Mouse (Mus musculus) urinary bladder, postnatal 25 days (tissue): ENCODE data around the gene Kcnmb1.

Experiments used
- DNase-seq: peaks from one replicate; pipeline ENCODE4 v3.0.0; 2022; ENCODE audit warnings: low spot score

Gene Kcnmb1

GRCm38 (mm10) chr11:33962688-33963407, at the start of gene Kcnmb1:
Gene Kcnmb1 (plus strand): TSS chr11:33963013.
- DNase-seq, result no peak

- DNase-seq, result no peak
Measured at GRCm38 (mm10) chr11:33913061-33913460, 49.8 kb upstream of the Kcnmb1 start.

DNA sequence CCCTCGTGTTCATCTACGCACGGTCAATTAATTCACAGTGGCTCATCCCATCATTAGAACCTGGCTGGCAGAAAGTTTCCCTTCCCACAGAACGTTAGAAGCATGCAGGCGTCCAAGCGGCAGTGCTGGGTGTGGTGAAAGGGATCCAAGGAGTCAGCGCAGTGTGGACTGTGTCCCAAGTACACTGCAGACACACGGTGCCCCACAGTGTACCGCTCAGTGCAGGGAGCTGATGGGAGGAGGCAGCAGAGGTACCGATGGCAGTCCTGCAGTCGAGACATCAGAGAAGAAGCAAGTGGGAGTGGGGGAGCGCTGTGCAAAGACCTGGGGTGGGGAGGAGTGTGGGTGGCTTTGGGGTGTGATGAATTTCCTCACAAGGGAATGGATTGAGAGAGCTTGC, 48.6 kb upstream of the Kcnmb1 start:
- DNase-seq, result no peak

DNA sequence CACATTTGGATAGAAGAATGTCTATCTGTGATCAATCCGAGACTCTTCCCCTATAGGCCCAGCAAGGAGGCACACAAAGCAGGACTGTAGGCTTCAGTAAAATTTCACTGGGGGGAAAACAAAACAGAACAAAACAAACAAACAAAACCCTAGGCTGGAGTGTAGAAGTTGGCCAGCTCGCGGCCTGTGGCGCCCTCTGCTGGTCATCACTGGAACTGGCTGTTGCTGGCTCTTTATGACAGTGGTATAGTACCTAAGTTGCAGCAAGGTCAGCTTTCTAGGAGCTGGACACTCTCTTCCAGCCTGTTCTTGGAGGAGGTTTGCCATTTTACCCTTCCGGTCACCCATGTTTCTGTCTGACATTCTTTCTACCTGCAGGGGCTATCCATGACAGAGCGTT, 45.2 kb upstream of the Kcnmb1 start:
- peak; percentile 71 for DNase-seq

DNA sequence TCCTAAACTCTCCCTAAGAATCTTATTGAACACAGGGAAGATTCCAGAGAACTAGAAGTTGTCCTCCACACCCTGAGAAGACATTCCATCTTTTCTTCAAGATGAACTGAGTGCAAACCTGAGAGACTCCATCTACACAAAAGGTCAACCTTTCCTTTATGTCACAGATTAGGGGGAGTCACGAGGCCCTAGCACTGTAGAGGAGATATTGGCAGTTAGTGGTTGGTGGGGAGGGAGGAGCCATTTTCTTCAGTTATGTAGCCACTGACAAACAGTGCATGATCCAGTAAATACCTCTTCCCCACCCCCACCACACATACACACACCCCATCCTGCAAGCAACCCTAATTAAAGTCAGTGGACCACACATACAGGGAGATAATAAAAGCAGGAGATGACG, 44.4 kb upstream of the Kcnmb1 start:
- no peak for DNase-seq

- DNase-seq, result no peak
Measured at GRCm38 (mm10) chr11:33919826-33920225, 43.0 kb upstream of the Kcnmb1 start.

DNA sequence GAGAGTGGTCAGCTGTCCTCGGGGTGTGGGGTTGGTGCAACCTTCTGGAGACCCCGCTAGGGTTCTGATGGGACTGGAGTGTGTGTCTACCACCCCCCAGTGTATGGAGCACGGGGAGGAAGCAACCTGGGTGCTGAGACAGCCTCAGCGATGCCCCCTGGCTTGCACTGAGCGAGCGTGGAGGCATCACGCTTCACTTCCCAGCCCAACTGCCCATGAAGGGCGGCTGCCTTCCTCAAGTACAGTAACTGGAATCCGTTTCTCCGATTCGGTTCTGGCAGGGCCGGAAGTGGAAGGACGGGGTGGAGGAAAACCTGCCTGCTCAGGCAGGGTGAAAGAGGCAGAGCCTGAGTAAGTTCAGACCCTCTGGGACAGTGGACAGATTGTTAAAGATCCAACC, 41.4 kb upstream of the Kcnmb1 start:
- DNase-seq, result no peak

DNA sequence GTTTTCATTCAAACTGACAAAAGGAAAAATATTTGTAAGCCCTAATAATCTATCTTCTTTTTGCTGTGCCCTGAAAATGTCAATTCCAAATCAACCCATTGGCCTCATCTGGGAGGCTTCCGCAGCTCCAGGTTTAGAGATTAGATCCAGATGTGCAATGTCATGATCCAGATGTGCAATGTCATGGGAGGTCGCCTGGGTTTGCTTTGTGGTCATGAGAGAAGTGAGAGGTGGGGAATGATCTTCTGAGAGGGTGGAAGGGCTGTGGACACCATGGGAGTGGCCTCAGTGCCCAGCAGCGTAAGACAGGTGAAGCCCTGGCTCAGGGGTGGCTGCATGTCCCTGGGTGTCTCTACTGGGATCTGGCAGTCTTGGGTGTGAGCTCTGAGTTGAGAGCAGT, 39.8 kb upstream of the Kcnmb1 start:
- DNase-seq, result no peak

DNA sequence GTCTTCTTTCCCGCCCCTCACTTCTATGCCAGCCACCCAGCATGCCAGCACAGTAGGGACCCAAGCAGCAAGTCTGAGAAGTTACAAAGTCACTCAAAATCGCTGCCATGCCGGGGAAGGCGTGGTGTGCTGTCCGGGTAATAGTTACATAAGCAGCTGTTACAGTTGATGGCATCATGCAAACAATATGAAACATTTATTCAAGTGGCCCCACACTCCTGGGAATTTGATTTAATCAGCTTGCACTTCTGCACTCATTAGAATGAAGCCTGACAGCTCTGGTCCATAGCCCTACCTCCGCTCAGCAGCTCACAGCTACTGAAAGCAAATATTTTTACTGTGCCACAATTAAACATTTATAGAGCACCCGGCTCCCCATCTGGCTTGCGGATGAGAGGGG, 37.0 kb upstream of the Kcnmb1 start:
- no peak for DNase-seq

- DNase-seq, result no peak
Measured at GRCm38 (mm10) chr11:33926551-33926950, 36.3 kb upstream of the Kcnmb1 start.

- no peak for DNase-seq
Measured at GRCm38 (mm10) chr11:33927321-33927720, 35.5 kb upstream of the Kcnmb1 start.

- DNase-seq, result no peak
Measured at GRCm38 (mm10) chr11:33927836-33928235, 35.0 kb upstream of the Kcnmb1 start.

GRCm38 (mm10) chr11:33928658-33929057, 34.2 kb upstream of the Kcnmb1 start:
- DNase-seq, result peak; percentile 15

GRCm38 (mm10) chr11:33929412-33929811, 33.4 kb upstream of the Kcnmb1 start:
- DNase-seq, result no peak

DNA sequence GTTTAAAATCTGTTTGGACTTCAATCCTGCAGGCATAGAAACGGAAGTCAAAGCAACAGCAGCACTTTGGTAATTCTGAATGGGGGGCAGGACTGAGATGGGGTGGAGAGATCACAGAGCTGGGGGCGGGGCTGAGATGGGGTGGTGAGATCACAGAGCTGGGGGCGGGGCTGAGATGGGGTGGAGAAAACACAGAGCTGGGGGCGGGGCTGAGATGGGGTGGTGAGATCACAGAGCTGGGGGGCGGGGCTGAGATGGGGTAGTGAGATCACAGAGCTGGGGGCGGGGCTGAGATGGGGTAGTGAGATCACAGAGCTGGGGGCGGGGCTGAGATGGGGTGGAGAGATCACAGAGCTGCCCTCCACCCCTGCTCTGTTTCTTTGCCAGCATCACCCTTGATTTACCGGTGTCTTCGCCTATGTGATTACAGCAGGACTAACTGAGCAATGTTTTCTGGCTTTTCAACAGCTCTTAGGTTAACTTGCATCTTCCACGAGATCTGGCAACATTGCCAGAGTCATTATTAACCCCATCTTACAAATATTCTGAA, 30.9 kb upstream of the Kcnmb1 start:
- peak; percentile 9 for DNase-seq

- DNase-seq, result no peak
Measured at GRCm38 (mm10) chr11:33932386-33933111, 30.3 kb upstream of the Kcnmb1 start.

GRCm38 (mm10) chr11:33934286-33934685, 28.5 kb upstream of the Kcnmb1 start:
- DNase-seq, result no peak

GRCm38 (mm10) chr11:33937641-33938040, 25.2 kb upstream of the Kcnmb1 start:
- no peak for DNase-seq

DNA sequence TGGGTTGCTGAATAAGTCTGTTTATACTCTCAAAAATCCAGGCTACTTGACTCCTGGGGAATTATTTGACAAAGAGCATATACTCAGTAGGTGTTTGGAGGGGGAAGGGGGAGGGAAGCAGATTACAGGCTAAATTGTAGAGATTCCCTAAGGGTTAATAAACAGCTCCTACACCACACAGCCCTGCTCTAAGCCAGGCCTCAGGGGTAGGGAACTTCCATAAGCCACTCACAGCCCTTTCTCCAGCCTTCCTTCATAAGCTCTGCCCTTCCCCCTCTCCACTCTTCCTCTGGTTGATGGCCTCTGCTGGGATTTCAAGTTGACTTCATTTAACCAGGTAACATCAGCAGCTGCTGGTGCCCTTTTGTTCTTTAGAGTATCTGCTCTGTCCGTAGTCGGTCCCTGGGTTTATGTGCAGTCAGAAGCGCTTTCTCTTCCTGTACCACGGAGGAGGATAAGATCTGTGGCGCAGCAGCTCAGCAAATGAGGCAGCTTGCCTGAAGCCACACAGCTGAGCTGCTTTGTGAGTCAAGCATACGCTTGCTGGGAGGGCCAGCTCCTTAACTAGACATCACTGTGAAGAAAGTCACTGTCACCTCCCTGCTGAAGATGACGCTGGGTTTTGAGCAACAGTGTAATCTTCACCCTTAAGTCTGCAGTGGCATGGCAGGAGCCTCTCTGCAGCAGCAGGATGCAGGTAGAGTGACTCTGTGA, 24.1 kb upstream of the Kcnmb1 start:
- no peak for DNase-seq

DNA sequence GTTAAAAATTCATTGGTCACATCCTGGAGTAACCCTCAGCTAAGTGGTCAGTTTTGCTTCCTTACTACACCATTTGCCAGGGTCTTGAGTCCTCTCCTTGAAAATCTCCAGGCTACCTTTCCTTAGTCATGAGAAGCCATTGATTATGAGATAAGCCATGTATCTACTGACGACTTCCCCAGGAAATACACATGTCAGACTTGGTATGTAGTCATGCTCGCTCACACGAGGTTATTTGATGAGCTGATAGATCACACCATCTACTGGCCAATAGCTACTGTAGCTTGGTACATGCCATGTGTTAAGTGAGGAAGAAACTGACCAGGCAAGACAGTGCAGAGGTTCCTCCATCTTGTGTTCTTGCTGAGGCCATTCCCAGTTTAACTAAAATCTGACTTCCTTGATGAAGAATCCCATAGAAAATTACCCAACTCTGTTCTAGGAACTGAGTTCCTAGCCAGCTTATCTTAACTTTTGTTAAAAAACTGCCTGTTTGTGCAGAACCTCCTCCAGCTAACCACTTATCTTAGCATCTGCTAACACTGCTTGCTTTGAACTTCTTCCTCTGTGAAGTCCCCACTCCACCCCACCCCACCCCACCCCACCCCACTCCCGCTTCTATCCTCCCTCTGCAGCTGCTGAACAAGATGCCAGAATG, 23.2 kb upstream of the Kcnmb1 start:
- DNase-seq, result no peak

GRCm38 (mm10) chr11:33943565-33943964, 19.2 kb upstream of the Kcnmb1 start:
- no peak for DNase-seq
